Mouse (Mus musculus): ENCODE data around the gene Plod2. TPM values are rescaled to one million over a fixed set of nuclear protein-coding genes. Genes with fewer than 3 reads are reported as not detected.

Plod2 gene
- polyA plus RNA-seq, 1 experiment from 2014 or later, result 68.6 TPM

- H3K4me1 ChIP-seq (ENCODE audit: control insufficient read depth, insufficient read depth, low read length), result peaks cover 36% of the 10 kb centered on the region
- peaks cover 9% of the 10 kb centered on the region; the same call in 1 of the 2 replicates for H3K36me3 ChIP-seq (ENCODE audit: control insufficient read depth, insufficient read depth, low read length)
- no peak overlapping the region for H3K27ac ChIP-seq (replicated peaks; ENCODE audit: low read depth, low read length)
- H3K4me2 ChIP-seq (ENCODE audit: low read depth, low read length), result no peak overlapping the region
- H3K27me3 ChIP-seq (replicated peaks; ENCODE audit: control insufficient read depth, insufficient read depth, low read length), result no peaks in the 10 kb centered on the region
- DNase-seq (ENCODE audit: low spot score) (no peak), ATAC-seq (ENCODE audit: low read depth) (no peak)
- H3K9me3 ChIP-seq (ENCODE audit: control insufficient read depth, low read length), result no peaks in the 10 kb centered on the region
- no peak overlapping the region for H3K4me3 ChIP-seq (ENCODE audit: low read depth, low read length)
- H3K9ac ChIP-seq (ENCODE audit: low read depth, low read length), result no peak overlapping the region
- 95% methylated on average over 7 of the region's 7 CpGs for WGBS
These were observed 5.8 kb downstream of the Plod2 start for GRCm38 (mm10) chr9:92547821-92548220.

- WGBS, result 67% methylated on average over 9 of the region's 9 CpGs
- no peak overlapping the region for H3K4me3 ChIP-seq (ENCODE audit: low read depth, low read length)
- no peak overlapping the region for H3K4me2 ChIP-seq (ENCODE audit: low read depth, low read length)
- H3K27ac ChIP-seq (replicated peaks; ENCODE audit: low read depth, low read length), result no peak overlapping the region
- H3K4me1 ChIP-seq (ENCODE audit: control insufficient read depth, insufficient read depth, low read length), result peaks cover 37% of the 10 kb centered on the region
- peaks cover 9% of the 10 kb centered on the region; the same call in 1 of the 2 replicates for H3K36me3 ChIP-seq (ENCODE audit: control insufficient read depth, insufficient read depth, low read length)
- no peaks in the 10 kb centered on the region for H3K9me3 ChIP-seq (ENCODE audit: control insufficient read depth, low read length)
- no peaks in the 10 kb centered on the region for H3K27me3 ChIP-seq (replicated peaks; ENCODE audit: control insufficient read depth, insufficient read depth, low read length)
- H3K9ac ChIP-seq (ENCODE audit: low read depth, low read length), result no peak overlapping the region
- no peak for ATAC-seq (ENCODE audit: low read depth)
- no peak for DNase-seq (ENCODE audit: low spot score)
These were observed 6.6 kb downstream of the Plod2 start for GRCm38 (mm10) chr9:92548603-92549002.

- DNase-seq (ENCODE audit: low spot score) (no peak), ATAC-seq (ENCODE audit: low read depth) (no peak)
- no peak overlapping the region for H3K4me2 ChIP-seq (ENCODE audit: low read depth, low read length)
- H3K4me1 ChIP-seq (ENCODE audit: control insufficient read depth, insufficient read depth, low read length), result peaks cover 24% of the 10 kb centered on the region
- no peak overlapping the region for H3K4me3 ChIP-seq (ENCODE audit: low read depth, low read length)
- no peak overlapping the region for H3K9ac ChIP-seq (ENCODE audit: low read depth, low read length)
- 75% methylated on average over 11 of the region's 11 CpGs for whole genome bisulfite sequencing
- H3K36me3 ChIP-seq (ENCODE audit: control insufficient read depth, insufficient read depth, low read length), result peaks cover 9% of the 10 kb centered on the region; the same call in 1 of the 2 replicates
- no peaks in the 10 kb centered on the region for H3K9me3 ChIP-seq (ENCODE audit: control insufficient read depth, low read length)
- H3K27ac ChIP-seq (replicated peaks; ENCODE audit: low read depth, low read length), result no peak overlapping the region
- no peaks in the 10 kb centered on the region for H3K27me3 ChIP-seq (replicated peaks; ENCODE audit: control insufficient read depth, insufficient read depth, low read length)
These were observed 7.9 kb downstream of the Plod2 start for GRCm38 (mm10) chr9:92549811-92550490.

GRCm38 (mm10) chr9:92550981-92551380 is 9.0 kb downstream of the Plod2 start:
- H3K4me1 ChIP-seq (ENCODE audit: control insufficient read depth, insufficient read depth, low read length), result peaks cover 13% of the 10 kb centered on the region
- WGBS, result 39% methylated on average over 2 of the region's 2 CpGs
- peak; percentile 53 for DNase-seq (ENCODE audit: low spot score)
- no peak overlapping the region for H3K4me3 ChIP-seq (ENCODE audit: low read depth, low read length)
- no peak overlapping the region for H3K27ac ChIP-seq (replicated peaks; ENCODE audit: low read depth, low read length)
- no peaks in the 10 kb centered on the region for H3K9me3 ChIP-seq (ENCODE audit: control insufficient read depth, low read length)
- peaks cover 9% of the 10 kb centered on the region; the same call in 1 of the 2 replicates for H3K36me3 ChIP-seq (ENCODE audit: control insufficient read depth, insufficient read depth, low read length)
- ATAC-seq (ENCODE audit: low read depth), result no peak
- H3K4me2 ChIP-seq (ENCODE audit: low read depth, low read length), result no peak overlapping the region
- no peaks in the 10 kb centered on the region for H3K27me3 ChIP-seq (replicated peaks; ENCODE audit: control insufficient read depth, insufficient read depth, low read length)
- no peak overlapping the region for H3K9ac ChIP-seq (ENCODE audit: low read depth, low read length)

- WGBS, result 70% methylated on average over 4 of the region's 4 CpGs
These were observed 9.6 kb downstream of the Plod2 start for GRCm38 (mm10) chr9:92551666-92552065.

GRCm38 (mm10) chr9:92552691-92553090 is 10.7 kb downstream of the Plod2 start:
- Histone ChIP-seq H3K36me3 (ENCODE audit: control insufficient read depth, insufficient read depth, low read length) (peaks cover 9% of the 10 kb centered on the region; the same call in 1 of the 2 replicates), H3K27ac (replicated peaks; ENCODE audit: low read depth, low read length) (no peak overlapping the region), H3K27me3 (replicated peaks; ENCODE audit: control insufficient read depth, insufficient read depth, low read length) (no peaks in the 10 kb centered on the region), H3K4me2 (ENCODE audit: low read depth, low read length) (no peak overlapping the region), H3K9ac (ENCODE audit: low read depth, low read length) (no peak overlapping the region), H3K4me3 (ENCODE audit: low read depth, low read length) (no peak overlapping the region), H3K4me1 (ENCODE audit: control insufficient read depth, insufficient read depth, low read length) (0 out of 2 replicates have a peak, but pooled peaks cover 4% of the 10 kb centered on the region), H3K9me3 (ENCODE audit: control insufficient read depth, low read length) (no peaks in the 10 kb centered on the region)
- ATAC-seq (ENCODE audit: low read depth) (no peak), DNase-seq (ENCODE audit: low spot score) (no peak)
- 85% methylated on average over 3 of the region's 3 CpGs for WGBS

More at GRCm38 (mm10) chr9:92551666-92552065, 9.6 kb downstream of the Plod2 start:
- DNase-seq (ENCODE audit: low spot score) (no peak), ATAC-seq (ENCODE audit: low read depth) (no peak)
- Histone ChIP-seq H3K9ac (ENCODE audit: low read depth, low read length) (no peak overlapping the region), H3K36me3 (ENCODE audit: control insufficient read depth, insufficient read depth, low read length) (peaks cover 9% of the 10 kb centered on the region; the same call in 1 of the 2 replicates), H3K4me1 (ENCODE audit: control insufficient read depth, insufficient read depth, low read length) (0 out of 2 replicates have a peak, but pooled peaks cover 7% of the 10 kb centered on the region), H3K27me3 (replicated peaks; ENCODE audit: control insufficient read depth, insufficient read depth, low read length) (no peaks in the 10 kb centered on the region), H3K4me3 (ENCODE audit: low read depth, low read length) (no peak overlapping the region), H3K27ac (replicated peaks; ENCODE audit: low read depth, low read length) (no peak overlapping the region), H3K4me2 (ENCODE audit: low read depth, low read length) (no peak overlapping the region), H3K9me3 (ENCODE audit: control insufficient read depth, low read length) (no peaks in the 10 kb centered on the region)

- peaks cover 17% of the 10 kb centered on the region for H3K4me1 ChIP-seq (ENCODE audit: control insufficient read depth, insufficient read depth, low read length)
- DNase-seq (ENCODE audit: low spot score) (no peak), ATAC-seq (ENCODE audit: low read depth) (no peak)
- 75% methylated on average over 6 of the region's 6 CpGs for WGBS
- H3K4me2 ChIP-seq (ENCODE audit: low read depth, low read length), result no peak overlapping the region
- H3K9ac ChIP-seq (ENCODE audit: low read depth, low read length), result no peak overlapping the region
- no peaks in the 10 kb centered on the region for H3K9me3 ChIP-seq (ENCODE audit: control insufficient read depth, low read length)
- no peak overlapping the region for H3K4me3 ChIP-seq (ENCODE audit: low read depth, low read length)
- no peaks in the 10 kb centered on the region for H3K36me3 ChIP-seq (ENCODE audit: control insufficient read depth, insufficient read depth, low read length)
- H3K27ac ChIP-seq (replicated peaks; ENCODE audit: low read depth, low read length), result no peak overlapping the region
- H3K27me3 ChIP-seq (replicated peaks; ENCODE audit: control insufficient read depth, insufficient read depth, low read length), result no peaks in the 10 kb centered on the region
These were observed 13.3 kb downstream of the Plod2 start for GRCm38 (mm10) chr9:92555006-92555958.

- Histone ChIP-seq H3K27me3 (replicated peaks; ENCODE audit: control insufficient read depth, insufficient read depth, low read length) (no peaks in the 10 kb centered on the region), H3K36me3 (ENCODE audit: control insufficient read depth, insufficient read depth, low read length) (no peaks in the 10 kb centered on the region), H3K4me1 (ENCODE audit: control insufficient read depth, insufficient read depth, low read length) (peaks cover 26% of the 10 kb centered on the region), H3K9me3 (ENCODE audit: control insufficient read depth, low read length) (no peaks in the 10 kb centered on the region), H3K27ac (replicated peaks; ENCODE audit: low read depth, low read length) (0 out of 2 replicates have a peak overlapping the region, but pooled peaks have one; percentile 3), H3K4me2 (ENCODE audit: low read depth, low read length) (no peak overlapping the region), H3K4me3 (ENCODE audit: low read depth, low read length) (no peak overlapping the region), H3K9ac (ENCODE audit: low read depth, low read length) (no peak overlapping the region)
- WGBS, result 51% methylated on average over 8 of the region's 8 CpGs
- ATAC-seq (ENCODE audit: low read depth) (no peak), DNase-seq (ENCODE audit: low spot score) (peak; percentile 45)
These were observed 17.7 kb downstream of the Plod2 start for GRCm38 (mm10) chr9:92559750-92560149.
